Mouse (Mus musculus) myocyte (in vitro differentiated cells): ENCODE measurements around the gene Arpc5.

Experiments
- MAX ChIP-seq: IDR thresholded peaks from one replicate; pipeline ENCODE4 v1.6.1; 2011; ENCODE audit warnings: low read depth, mild to moderate bottlenecking, control low read depth
- POLR2A ChIP-seq: IDR thresholded peaks from one replicate; pipeline ENCODE4 v1.6.1; 2011; ENCODE audit warnings: low read depth, mild to moderate bottlenecking, control low read depth, moderate library complexity; ENCODE audit not compliant: insufficient read length

GRCm38 (mm10) chr1:152790821-152791220, 24.5 kb downstream of the Arpc5 start:
- TF ChIP-seq MAX (no peak), POLR2A (no peak)
